Mouse (Mus musculus): ENCODE data around the gene Dpm3. TPM values are rescaled to one million over a fixed set of nuclear protein-coding genes. Genes with fewer than 3 reads are reported as not detected.
A peak's percentile ranks its signal among the peaks of the same experiment; 100 is the strongest.

Dpm3 gene
- polyA plus RNA-seq, 1 experiment from 2014 or later: 73.2 TPM

DNA sequence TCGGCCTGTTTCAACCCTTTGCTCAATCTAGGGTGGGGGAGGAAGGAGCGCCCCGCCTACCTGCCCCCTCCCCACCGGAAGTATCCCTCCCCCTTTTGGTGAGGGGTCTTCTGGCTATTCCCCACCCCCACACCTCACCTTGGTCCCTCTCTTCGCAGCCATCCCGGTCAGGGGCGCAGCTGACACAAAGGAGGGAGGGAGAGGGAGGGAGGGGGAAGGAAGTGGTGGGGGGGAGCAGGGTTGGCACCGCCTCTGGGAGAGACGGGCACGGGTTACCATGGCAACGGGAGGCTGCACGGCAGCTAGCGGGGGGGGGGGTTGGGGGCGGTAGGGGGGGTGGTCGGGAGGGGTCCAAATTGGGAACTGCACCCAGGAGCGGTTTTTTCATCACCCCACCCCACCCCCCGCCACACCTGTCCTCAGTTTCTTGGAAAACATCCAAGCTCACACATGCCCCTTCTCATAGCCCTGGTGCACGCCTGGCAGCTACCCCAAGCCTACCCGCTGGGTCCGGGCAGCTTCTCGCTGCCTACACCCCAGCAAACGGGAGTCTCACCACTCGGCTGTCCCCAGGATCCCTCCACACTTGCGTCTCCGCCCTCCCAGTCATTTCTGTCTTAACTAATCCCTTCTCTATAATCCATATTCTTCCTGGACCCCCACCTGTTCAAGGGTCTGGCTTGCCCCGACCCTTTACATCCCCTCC, 14.0 kb upstream of the Dpm3 start:
- H3K4me2 ChIP-seq (ENCODE audit: low read depth, low read length): peak overlapping the region; percentile 89
- DNase-seq: no peak
- peaks cover 36% of the 10 kb centered on the region for H3K4me1 ChIP-seq (ENCODE audit: insufficient read depth)
- peaks cover 5% of the 10 kb centered on the region; the same call in 1 of the 2 replicates for H3K36me3 ChIP-seq (replicated peaks; ENCODE audit: insufficient read depth, low read length)
- no peaks in the 10 kb centered on the region for H3K9me3 ChIP-seq (ENCODE audit: low read length)
- H3K9ac ChIP-seq (replicated peaks): no peak overlapping the region
- WGBS (ENCODE audit: insufficient replicate concordance): under 1% methylated on average over 18 of the region's 26 CpGs
- peaks cover 14% of the 10 kb centered on the region for H3K27me3 ChIP-seq (ENCODE audit: insufficient read depth, low read length)
- TF ChIP-seq EP300 (IDR thresholded peaks at IDR 0.05; ENCODE audit: low read depth) (no peak), CTCF (IDR thresholded peaks at IDR 0.05; ENCODE audit: low read depth) (no peak)
- ATAC-seq: no peak
- H3K4me3 ChIP-seq (ENCODE audit: low read depth, low read length): peak overlapping the region; percentile 22; the same call in 1 of the 2 replicates
- H3K27ac ChIP-seq (ENCODE audit: low read depth): no peak overlapping the region

DNA sequence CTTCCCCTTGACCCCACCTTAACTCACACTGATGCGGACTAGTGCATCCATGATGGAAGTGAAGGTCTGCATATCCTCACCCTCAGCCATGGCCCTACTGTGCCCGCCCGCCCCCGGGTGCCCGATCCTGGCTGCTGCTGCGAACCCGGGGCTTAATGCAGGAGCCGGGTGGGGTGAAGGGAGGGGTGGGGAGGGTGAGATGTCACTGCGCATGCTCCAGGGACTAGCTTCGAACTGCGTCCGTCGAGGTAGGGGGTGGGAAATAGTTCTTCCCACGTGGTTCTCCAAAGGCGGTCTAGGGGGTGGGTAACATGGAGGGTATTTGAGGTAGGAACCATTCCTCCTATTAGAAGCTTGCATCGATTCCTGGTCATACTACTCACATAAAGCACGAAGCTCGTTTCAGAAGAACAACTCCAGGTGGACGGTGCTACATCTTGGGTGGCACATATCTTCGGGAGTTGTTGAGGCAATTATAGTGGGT, 13.4 kb upstream of the Dpm3 start, which contains the start of gene Krtcap2:
TSS of gene Krtcap2 (plus strand) at position 279 of the 484 bp plus-strand sequence.
- no peak for TF ChIP-seq EP300 (IDR thresholded peaks at IDR 0.05; ENCODE audit: low read depth)
- TF ChIP-seq CTCF (IDR thresholded peaks at IDR 0.05; ENCODE audit: low read depth): no peak
- ATAC-seq (no peak), DNase-seq (no peak)
- Histone ChIP-seq H3K9ac (replicated peaks) (peak within 1 kb of the TSS; percentile 70), H3K36me3 (replicated peaks; ENCODE audit: insufficient read depth, low read length) (peaks cover 5% of the 10 kb centered on the region; the same call in 1 of the 2 replicates), H3K4me3 (ENCODE audit: low read depth, low read length) (peak within 1 kb of the TSS; percentile 65), H3K27me3 (ENCODE audit: insufficient read depth, low read length) (peaks cover 14% of the 10 kb centered on the region), H3K4me1 (ENCODE audit: insufficient read depth) (peaks cover 39% of the 10 kb centered on the region), H3K9me3 (ENCODE audit: low read length) (no peaks in the 10 kb centered on the region), H3K27ac (ENCODE audit: low read depth) (peak within 1 kb of the TSS; percentile 64), H3K4me2 (ENCODE audit: low read depth, low read length) (peak within 1 kb of the TSS; percentile 89)
- 7% methylated on average over 20 of the region's 20 CpGs for WGBS (ENCODE audit: insufficient replicate concordance)

DNA sequence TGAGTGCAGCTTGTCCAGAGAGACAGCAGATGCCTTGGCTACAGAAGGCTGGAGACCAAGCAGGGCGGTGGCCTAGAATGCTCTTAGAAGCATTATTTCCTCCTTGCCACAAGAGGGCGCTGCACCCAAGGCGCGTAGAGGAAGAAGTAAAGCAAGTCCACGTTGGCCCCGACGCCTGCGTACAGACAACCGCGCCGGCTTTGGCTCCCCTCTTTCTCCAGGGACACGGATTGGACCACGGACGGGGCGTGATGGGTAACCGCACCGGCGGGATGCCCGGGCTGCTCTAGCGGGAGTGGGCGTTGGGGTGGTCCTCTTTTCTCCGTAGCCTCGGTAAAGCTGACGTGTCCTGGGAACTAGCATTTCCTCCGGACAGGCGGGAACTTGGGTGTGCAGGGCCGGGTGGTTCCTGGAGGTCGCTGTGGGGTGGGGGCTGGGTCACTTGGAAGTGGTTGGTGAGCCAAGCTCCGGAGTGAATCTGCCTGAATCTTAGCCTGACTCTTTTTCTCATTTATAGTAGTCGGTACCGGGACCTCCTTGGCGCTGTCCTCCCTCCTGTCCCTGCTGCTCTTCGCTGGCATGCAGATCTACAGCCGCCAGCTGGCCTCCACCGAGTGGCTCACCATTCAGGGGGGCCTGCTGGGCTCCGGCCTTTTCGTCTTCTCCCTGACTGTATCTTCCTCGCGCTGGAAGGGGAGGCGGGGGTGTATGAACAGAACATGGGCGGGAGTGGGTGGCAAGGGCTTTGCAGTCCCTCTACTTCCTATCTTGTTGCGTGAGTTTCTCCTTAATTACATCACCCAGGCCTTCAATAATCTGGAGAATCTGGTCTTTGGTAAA, 12.7 kb upstream of the Dpm3 start, which contains the start of gene Trim46:
TSS of gene Trim46 (minus strand) at position 49 of the 840 bp plus-strand sequence.
- peak within 1 kb of the TSS; percentile 64 for H3K27ac ChIP-seq (ENCODE audit: low read depth)
- 1% methylated on average over 40 of the region's 42 CpGs for WGBS (ENCODE audit: insufficient replicate concordance)

DNA sequence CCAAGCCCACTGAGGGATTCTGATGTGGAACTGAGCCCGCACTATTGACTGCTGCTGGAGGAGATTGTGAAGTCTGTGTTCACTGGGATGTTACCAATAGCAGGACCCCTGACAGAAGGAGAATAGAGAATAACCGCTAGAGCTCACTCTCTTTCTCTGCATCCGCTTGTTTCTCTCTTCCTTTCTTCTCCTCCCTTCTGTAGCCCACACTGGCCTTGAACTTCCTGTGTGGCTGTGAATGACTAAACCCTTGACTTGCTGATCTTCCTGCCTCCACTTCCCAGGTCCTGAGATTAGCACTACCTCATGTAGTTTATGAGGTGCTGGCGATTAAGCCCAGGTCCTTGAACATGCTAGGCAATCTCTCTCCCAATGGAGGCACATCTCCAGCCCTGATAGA, 11.7 kb upstream of the Dpm3 start:
- DNase-seq: no peak
- peaks cover 51% of the 10 kb centered on the region for H3K4me1 ChIP-seq (ENCODE audit: insufficient read depth)
- H3K4me3 ChIP-seq (ENCODE audit: low read depth, low read length): no peak overlapping the region
- H3K4me2 ChIP-seq (ENCODE audit: low read depth, low read length): peak overlapping the region; percentile 89
- 63% methylated on average over 4 of the region's 4 CpGs for WGBS (ENCODE audit: insufficient replicate concordance)
- TF ChIP-seq CTCF (IDR thresholded peaks at IDR 0.05; ENCODE audit: low read depth) (no peak), EP300 (IDR thresholded peaks at IDR 0.05; ENCODE audit: low read depth) (no peak)
- ATAC-seq: no peak
- H3K27ac ChIP-seq (ENCODE audit: low read depth): no peak overlapping the region
- H3K36me3 ChIP-seq (replicated peaks; ENCODE audit: insufficient read depth, low read length): peaks cover 5% of the 10 kb centered on the region; the same call in 1 of the 2 replicates
- H3K9ac ChIP-seq (replicated peaks): no peak overlapping the region
- H3K9me3 ChIP-seq (ENCODE audit: low read length): no peaks in the 10 kb centered on the region
- peaks cover 14% of the 10 kb centered on the region for H3K27me3 ChIP-seq (ENCODE audit: insufficient read depth, low read length)

More for the DNA sequence above, 12.7 kb upstream of the Dpm3 start, which contains the start of gene Trim46:
- peak within 1 kb of the TSS; percentile 65 for H3K4me3 ChIP-seq (ENCODE audit: low read depth, low read length)
- TF ChIP-seq EP300 (IDR thresholded peaks at IDR 0.05; ENCODE audit: low read depth) (no peak), CTCF (IDR thresholded peaks at IDR 0.05; ENCODE audit: low read depth) (peak; percentile 99)
- H3K4me2 ChIP-seq (ENCODE audit: low read depth, low read length): peak within 1 kb of the TSS; percentile 89
- ATAC-seq: peak; percentile 57
- peaks cover 14% of the 10 kb centered on the region for H3K27me3 ChIP-seq (ENCODE audit: insufficient read depth, low read length)
- peak within 1 kb of the TSS; percentile 70 for H3K9ac ChIP-seq (replicated peaks)
- H3K36me3 ChIP-seq (replicated peaks; ENCODE audit: insufficient read depth, low read length): peaks cover 5% of the 10 kb centered on the region; the same call in 1 of the 2 replicates
- peaks cover 46% of the 10 kb centered on the region for H3K4me1 ChIP-seq (ENCODE audit: insufficient read depth)
- DNase-seq: peak; percentile 89
- H3K9me3 ChIP-seq (ENCODE audit: low read length): no peaks in the 10 kb centered on the region

DNA sequence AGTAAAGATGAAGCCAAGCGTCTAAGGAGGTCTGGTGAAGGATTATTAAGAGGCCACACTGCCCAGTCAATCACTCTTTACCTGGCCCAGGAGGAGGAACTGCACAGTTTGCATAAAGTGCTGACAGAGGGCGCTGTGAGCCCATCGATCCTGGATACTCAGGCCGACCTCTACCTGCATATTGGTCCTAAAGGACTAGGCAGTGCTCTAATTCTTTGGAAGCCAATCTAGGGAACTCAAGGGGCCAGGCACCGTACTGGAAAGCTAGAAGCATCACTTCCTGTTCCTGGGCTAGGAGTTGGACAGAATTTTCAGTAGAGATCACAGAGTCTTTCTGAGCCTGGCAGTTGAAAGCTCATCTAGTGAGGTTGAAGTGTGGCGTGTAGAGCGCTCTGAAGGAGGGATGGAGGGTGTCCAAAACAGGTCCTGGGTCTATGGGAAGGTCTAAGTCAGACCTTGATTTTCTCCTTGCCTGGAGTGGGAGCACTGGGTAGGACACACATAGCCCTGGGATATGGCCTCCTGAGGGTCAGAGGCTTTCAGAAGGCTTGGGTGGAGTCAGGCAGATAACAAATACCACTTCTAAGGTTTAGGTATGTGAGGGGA, 8.6 kb upstream of the Dpm3 start:
- peak; percentile 41 for ATAC-seq
- Histone ChIP-seq H3K4me3 (ENCODE audit: low read depth, low read length) (no peak overlapping the region), H3K4me1 (ENCODE audit: insufficient read depth) (peaks cover 33% of the 10 kb centered on the region), H3K27ac (ENCODE audit: low read depth) (peak overlapping the region; percentile 49), H3K27me3 (ENCODE audit: insufficient read depth, low read length) (no peaks in the 10 kb centered on the region), H3K4me2 (ENCODE audit: low read depth, low read length) (peak overlapping the region; percentile 65), H3K9ac (replicated peaks) (no peak overlapping the region), H3K36me3 (replicated peaks; ENCODE audit: insufficient read depth, low read length) (peaks cover 5% of the 10 kb centered on the region; the same call in 1 of the 2 replicates), H3K9me3 (ENCODE audit: low read length) (no peaks in the 10 kb centered on the region)
- peak; percentile 70 for DNase-seq
- TF ChIP-seq EP300 (IDR thresholded peaks at IDR 0.05; ENCODE audit: low read depth): no peak
- peak; percentile 82 for TF ChIP-seq CTCF (IDR thresholded peaks at IDR 0.05; ENCODE audit: low read depth)
- 18% methylated on average over 7 of the region's 7 CpGs for WGBS (ENCODE audit: insufficient replicate concordance)

Measured in liver, postnatal 0 days (tissue).